Mouse (Mus musculus): ENCODE results near the gene Olfr726. TPM values are rescaled to one million over a fixed set of nuclear protein-coding genes. Genes with fewer than 3 reads are reported as not detected.

Olfr726 gene
- not detected in 2 replicates for polyA plus RNA-seq (2012; rRNA removed)

DNA sequence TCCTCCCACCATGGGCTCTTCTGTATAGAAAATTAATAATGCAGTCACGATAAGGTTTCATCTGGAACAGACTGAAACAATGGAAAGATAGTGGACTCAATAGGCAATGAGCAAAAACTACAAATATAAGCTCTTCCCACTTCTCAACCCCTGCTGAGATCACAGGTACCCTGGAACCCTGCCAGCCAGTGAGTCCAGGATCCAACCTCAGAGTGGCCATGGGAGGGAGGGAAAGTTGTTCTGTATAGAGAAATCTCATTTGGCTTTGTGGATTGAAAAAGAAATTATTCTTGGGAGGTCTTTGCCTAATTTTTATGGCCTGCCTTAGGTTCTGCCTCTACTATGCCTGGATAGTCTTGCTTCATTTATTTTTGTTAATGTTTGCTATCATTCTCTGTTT is at the start of gene Olfr726:
Olfr726 (minus strand) TSS at position 101 of the 400 bp plus-strand sequence.

DNA sequence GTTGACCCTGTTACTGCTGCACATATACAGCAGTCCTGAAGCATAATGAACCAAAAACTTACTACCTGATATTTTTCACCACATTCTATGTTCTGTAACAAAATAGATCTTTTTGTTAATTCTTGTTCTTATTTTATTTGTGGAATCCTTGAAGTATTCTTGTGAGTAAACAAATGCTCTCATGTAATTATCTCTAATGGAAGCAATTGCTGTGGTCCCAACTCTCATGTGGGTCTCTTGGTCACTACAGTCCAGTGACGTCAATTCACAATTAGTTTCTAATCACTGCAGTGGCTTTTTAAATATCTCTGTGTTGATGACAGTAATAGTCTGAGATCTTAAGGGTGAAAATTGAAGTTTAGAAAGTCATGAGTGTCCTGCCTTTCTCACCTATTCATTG is 32.1 kb upstream of the Olfr726 start, which contains the start of gene Olfr727:
Olfr727 (plus strand) TSS at position 301 of the 400 bp plus-strand sequence.

DNA sequence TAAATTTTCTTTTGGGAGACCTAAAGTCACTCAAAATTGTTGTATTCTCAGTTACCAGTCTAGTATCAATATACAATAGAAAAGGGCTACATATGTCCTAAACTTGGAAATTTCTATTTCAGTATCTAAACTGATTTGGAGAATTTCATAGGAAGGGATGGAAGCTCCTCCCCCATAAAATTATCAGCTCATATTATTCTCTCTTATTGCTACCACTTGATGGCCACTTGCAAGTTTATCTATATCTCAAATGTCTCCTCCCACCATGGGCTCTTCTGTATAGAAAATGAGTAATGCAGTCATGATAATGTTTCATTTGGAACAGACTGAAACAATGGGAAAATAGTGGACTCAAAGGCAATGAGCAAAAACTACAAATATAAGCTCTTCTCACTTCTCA is 50.5 kb downstream of the Olfr726 start, which contains the start of gene Olfr725:
Olfr725 (minus strand) TSS at position 101 of the 400 bp plus-strand sequence.

Other genes with a start within 250 kb of the Olfr726 start
- gene Olfr722, start 189.0 kb downstream of the Olfr726 start, polyA plus RNA-seq (2012; rRNA removed), result not detected in 2 replicates
- gene Olfr723, start 159.2 kb downstream of the Olfr726 start, polyA plus RNA-seq (2012; rRNA removed), result not detected in 2 replicates
- gene Olfr724, start 127.7 kb downstream of the Olfr726 start, polyA plus RNA-seq (2012; rRNA removed), result not detected in 2 replicates
- gene Olfr725, start 50.6 kb downstream of the Olfr726 start, polyA plus RNA-seq (2012; rRNA removed), result not detected in 2 replicates
- not detected in 2 replicates for gene Olfr727, start 32.2 kb upstream of the Olfr726 start, polyA plus RNA-seq (2012; rRNA removed)
- not detected in 2 replicates for gene Olfr728, start 51.7 kb upstream of the Olfr726 start, polyA plus RNA-seq (2012; rRNA removed)
- not detected in 2 replicates for gene Olfr729, start 62.0 kb upstream of the Olfr726 start, polyA plus RNA-seq (2012; rRNA removed)
- gene Olfr730, start 97.2 kb upstream of the Olfr726 start, polyA plus RNA-seq (2012; rRNA removed), result not detected in 2 replicates
- not detected in 2 replicates for gene Olfr731, start 150.9 kb upstream of the Olfr726 start, polyA plus RNA-seq (2012; rRNA removed)
- not detected in 2 replicates for gene Olfr732, start 193.3 kb upstream of the Olfr726 start, polyA plus RNA-seq (2012; rRNA removed)
- gene Olfr733, start 210.6 kb upstream of the Olfr726 start, polyA plus RNA-seq (2012; rRNA removed), result not detected in 2 replicates
- not detected in 2 replicates for gene Olfr734, start 235.8 kb upstream of the Olfr726 start, polyA plus RNA-seq (2012; rRNA removed)

Data from liver, embryonic 14 days (tissue).